Mouse (Mus musculus): Measurements from ENCODE around the gene Spata31d1b.
"Not testable (repeated sequence)": the region's sequence is repeated elsewhere in the genome, so short reads cannot be mapped to it uniquely, and the experiment has no call there.

Spata31d1b gene

GRCm38 (mm10) chr13:59694008-59694407 lies 18.1 kb upstream of the Spata31d1b start, which contains the start of gene 4921517D22Rik:
TSS of gene 4921517D22Rik (minus strand) at chr13:59694108.
- no peak for DNase-seq (ENCODE audit: low spot score in 2 of 2)

- no peak for DNase-seq (ENCODE audit: low spot score in 2 of 2)
Measured at GRCm38 (mm10) chr13:59695781-59696180, 16.3 kb upstream of the Spata31d1b start.

GRCm38 (mm10) chr13:59699131-59699530 lies 13.0 kb upstream of the Spata31d1b start:
- DNase-seq (ENCODE audit: low spot score in 2 of 2): no peak

- DNase-seq (ENCODE audit: low spot score in 2 of 2): not testable (repeated sequence)
Measured at GRCm38 (mm10) chr13:59700137-59700536, 11.9 kb upstream of the Spata31d1b start.

GRCm38 (mm10) chr13:59703514-59703913 lies 8.6 kb upstream of the Spata31d1b start:
- no peak for DNase-seq (ENCODE audit: low spot score in 2 of 2)

GRCm38 (mm10) chr13:59704562-59704961 lies 7.5 kb upstream of the Spata31d1b start:
- DNase-seq (ENCODE audit: low spot score in 2 of 2): no peak

- no peak for DNase-seq (ENCODE audit: low spot score in 2 of 2)
Measured at GRCm38 (mm10) chr13:59710230-59710629, 1.9 kb upstream of the Spata31d1b start, which contains the start of gene Spata31d1a. TSS of gene Spata31d1a (minus strand) at chr13:59710330.

GRCm38 (mm10) chr13:59713710-59714109 lies 1.6 kb downstream of the Spata31d1b start:
- DNase-seq (ENCODE audit: low spot score in 2 of 2): no peak

GRCm38 (mm10) chr13:59718857-59719440 lies 6.9 kb downstream of the Spata31d1b start:
- DNase-seq (ENCODE audit: low spot score in 2 of 2): not testable (repeated sequence)

GRCm38 (mm10) chr13:59719475-59719874 lies 7.4 kb downstream of the Spata31d1b start:
- no peak for DNase-seq (ENCODE audit: low spot score in 2 of 2)

- DNase-seq (ENCODE audit: low spot score in 2 of 2): not testable (repeated sequence)
Measured at GRCm38 (mm10) chr13:59722089-59722488, 10.0 kb downstream of the Spata31d1b start.

- DNase-seq (ENCODE audit: low spot score in 2 of 2): no peak
Measured at GRCm38 (mm10) chr13:59726139-59726867, 14.2 kb downstream of the Spata31d1b start.

GRCm38 (mm10) chr13:59728378-59729093 lies 16.5 kb downstream of the Spata31d1b start:
- peak; percentile 59 to 75 for DNase-seq (ENCODE audit: low spot score in 2 of 2)

GRCm38 (mm10) chr13:59731652-59732051 lies 19.6 kb downstream of the Spata31d1b start, which contains the start of gene Spata31d1d:
TSS of gene Spata31d1d (minus strand) at chr13:59731752.
- DNase-seq (ENCODE audit: low spot score in 2 of 2): no peak

GRCm38 (mm10) chr13:59733936-59734335 lies 21.9 kb downstream of the Spata31d1b start:
- DNase-seq (ENCODE audit: low spot score in 2 of 2): no peak

- not testable (repeated sequence) for DNase-seq (ENCODE audit: low spot score in 2 of 2)
Measured at GRCm38 (mm10) chr13:59734347-59734746, 22.3 kb downstream of the Spata31d1b start.

- no peak for DNase-seq (ENCODE audit: low spot score in 2 of 2)
Measured at GRCm38 (mm10) chr13:59735190-59735589, 23.1 kb downstream of the Spata31d1b start.

GRCm38 (mm10) chr13:59738455-59738854 lies 26.4 kb downstream of the Spata31d1b start:
- DNase-seq (ENCODE audit: low spot score in 2 of 2): no peak

- no peak for DNase-seq (ENCODE audit: low spot score in 2 of 2)
Measured at GRCm38 (mm10) chr13:59739397-59739796, 27.3 kb downstream of the Spata31d1b start.

- no peak for DNase-seq (ENCODE audit: low spot score in 2 of 2)
Measured at GRCm38 (mm10) chr13:59741096-59741495, 29.0 kb downstream of the Spata31d1b start.

- DNase-seq (ENCODE audit: low spot score in 2 of 2): no peak
Measured at GRCm38 (mm10) chr13:59741697-59742096, 29.6 kb downstream of the Spata31d1b start.

- no peak for DNase-seq (ENCODE audit: low spot score in 2 of 2)
Measured at GRCm38 (mm10) chr13:59745462-59745861, 33.4 kb downstream of the Spata31d1b start.

Measured in urinary bladder, postnatal 4 days (tissue).